Mouse (Mus musculus): ENCODE results near the gene Cyp3a57. TPM values are rescaled to one million over a fixed set of nuclear protein-coding genes. Genes with fewer than 3 reads are reported as not detected.

The Cyp3a57 gene
- 0.03 and 0.04 TPM in 2 replicates for polyA plus RNA-seq (2012; rRNA removed)

DNA sequence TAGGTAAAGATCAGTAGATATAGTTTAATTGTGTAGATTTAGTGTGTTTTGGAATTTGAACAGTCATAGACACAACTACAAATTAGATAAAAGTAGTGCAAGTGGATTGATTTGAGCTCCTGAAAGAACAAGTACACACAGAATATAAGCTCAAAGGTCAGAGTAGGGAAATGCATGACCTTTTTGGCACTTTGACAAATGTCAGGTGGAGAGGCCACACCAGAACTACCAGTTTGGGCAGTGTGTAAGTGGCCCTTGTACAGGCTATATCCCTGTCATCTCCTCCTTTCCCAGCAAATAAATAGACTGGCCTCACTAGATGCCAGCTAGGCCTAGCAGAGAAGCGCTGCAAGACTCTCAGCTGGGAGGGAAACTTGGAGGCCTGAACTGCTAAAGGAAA, at the start of gene Cyp3a57:
Cyp3a57 (plus strand) TSS at position 339 of the 400 bp plus-strand sequence.

Other genes with a start within 250 kb of the Cyp3a57 start
- 66.6 and 73.3 TPM in 2 replicates for gene Arpc1b, start 231.1 kb upstream of the Cyp3a57 start, polyA plus RNA-seq (2012; rRNA removed)
- 116 and 119 TPM in 2 replicates for gene Pdap1, start 205.0 kb upstream of the Cyp3a57 start, polyA plus RNA-seq (2012; rRNA removed)
- gene Bud31, start 204.9 kb upstream of the Cyp3a57 start, polyA plus RNA-seq (2012; rRNA removed) = 130 and 142 TPM in 2 replicates
- gene Ptcd1, start 178.2 kb upstream of the Cyp3a57 start, polyA plus RNA-seq (2012; rRNA removed) = 20.2 and 20.8 TPM in 2 replicates
- gene Cpsf4, start 178.1 kb upstream of the Cyp3a57 start, polyA plus RNA-seq (2012; rRNA removed) = 76.1 and 81.7 TPM in 2 replicates
- 315 and 348 TPM in 2 replicates for gene Atp5j2, start 153.2 kb upstream of the Cyp3a57 start, polyA plus RNA-seq (2012; rRNA removed)
- gene Zkscan14, start 143.4 kb upstream of the Cyp3a57 start, polyA plus RNA-seq (2012; rRNA removed) = 6.3 and 6.5 TPM in 2 replicates
- 10.2 and 10.4 TPM in 2 replicates for gene Zkscan5, start 140.7 kb upstream of the Cyp3a57 start, polyA plus RNA-seq (2012; rRNA removed)
- 17.8 and 18.6 TPM in 2 replicates for gene Zfp655, start 113.6 kb upstream of the Cyp3a57 start, polyA plus RNA-seq (2012; rRNA removed)
- 15.4 and 17.4 TPM in 2 replicates for gene Zscan25, start 64.8 kb upstream of the Cyp3a57 start, polyA plus RNA-seq (2012; rRNA removed)
- gene Cyp3a16, start 124.4 kb downstream of the Cyp3a57 start, polyA plus RNA-seq (2012; rRNA removed) = not detected in 2 replicates
- gene Cyp3a41b, start 239.5 kb downstream of the Cyp3a57 start, polyA plus RNA-seq (2012; rRNA removed) = not detected in 2 replicates